Mouse (Mus musculus) midbrain, embryonic 13.5 days (tissue): ENCODE measurements around the gene Ctdspl. TPM values are rescaled to one million over a fixed set of nuclear protein-coding genes. Genes with fewer than 3 reads are reported as not detected.
A peak's percentile ranks its signal among the peaks of the same experiment; 100 is the strongest.

Source experiments
- ATAC-seq: fragments of 200-750 bp; cut with Nextera tagmentation; 2 replicates; pipeline ENCODE4 v1.8.0; 2017; ENCODE audit warnings: mild to moderate bottlenecking, moderate TSS enrichment, moderate library complexity
- H3K27ac ChIP-seq: fragments of 300-500 bp; sonication (generic); 2 replicates; pipeline ENCODE4 v1.5.1; 2015; ENCODE audit warnings: inconsistent platforms, mild to moderate bottlenecking, moderate library complexity
- H3K27me3 ChIP-seq: fragments of 300-500 bp; sonication (generic); 2 replicates; pipeline ENCODE4 v1.6.1; 2015; ENCODE audit warnings: mild to moderate bottlenecking, inconsistent platforms
- H3K36me3 ChIP-seq: fragments of 300-500 bp; sonication (generic); 2 replicates; pipeline ENCODE4 v1.6.1; 2015; ENCODE audit warnings: mild to moderate bottlenecking, inconsistent platforms
- H3K4me1 ChIP-seq: fragments of 300-500 bp; sonication (generic); replicated peaks from 2 replicates; pipeline ENCODE4 v1.6.1; 2015; ENCODE audit warnings: inconsistent platforms
- H3K4me2 ChIP-seq: fragments of 300-500 bp; sonication (generic); replicated peaks from 2 replicates; pipeline ENCODE4 v1.6.1; 2015; ENCODE audit warnings: moderate library complexity, mild to moderate bottlenecking, inconsistent platforms
- H3K4me3 ChIP-seq: fragments of 300-500 bp; sonication (generic); replicated peaks from 2 replicates; pipeline ENCODE4 v1.5.1; 2015; ENCODE audit warnings: mild to moderate bottlenecking, inconsistent platforms
- H3K9ac ChIP-seq: fragments of 300-500 bp; sonication (generic); replicated peaks from 2 replicates; pipeline ENCODE4 v1.6.1; 2015; ENCODE audit warnings: mild to moderate bottlenecking, inconsistent platforms
- H3K9me3 ChIP-seq: fragments of 300-500 bp; sonication (generic); 2 replicates; pipeline ENCODE4 v1.6.1; 2016; ENCODE audit warnings: mild to moderate bottlenecking, inconsistent platforms
- WGBS: fragments of 180-500 bp; shearing (Covaris S2); methylation state at CpG from one replicate; pipeline ENCODE4 v1.1.7; 2015; 5-methylcytosine and 5-hydroxymethylcytosine counted together
- polyA plus RNA-seq: library from polyadenylated mRNA; unstranded; fragments of >200 nt; fragmentation: Nextera tagmentation; extraction: Ambion mirVana; gene quantifications from 2 replicates; pipeline ENCODE4 v1.2.1, GENCODE M21; 2015

Gene Ctdspl
- polyA plus RNA-seq, 1 experiment from 2014 or later: 6.2 TPM

GRCm38 (mm10) chr9:119034676-119035665 lies 108.7 kb downstream of the Ctdspl start:
- no peak for ATAC-seq
- Histone ChIP-seq H3K4me3 (no peak overlapping the region), H3K27ac (peak overlapping the region; percentile 30; the same call in 1 of the 2 replicates), H3K9ac (no peak overlapping the region), H3K36me3 (peaks cover 5% of the 10 kb centered on the region; the same call in 1 of the 2 replicates), H3K4me2 (no peak overlapping the region), H3K4me1 (peaks cover 48% of the 10 kb centered on the region), H3K27me3 (no peaks in the 10 kb centered on the region), H3K9me3 (no peaks in the 10 kb centered on the region)
- WGBS: 51% methylated on average over 29 of the region's 29 CpGs

- H3K36me3 ChIP-seq: peaks cover 9% of the 10 kb centered on the region
- no peak overlapping the region for H3K4me3 ChIP-seq
- no peak overlapping the region for H3K4me2 ChIP-seq
- H3K9me3 ChIP-seq: no peaks in the 10 kb centered on the region
- no peak overlapping the region for H3K27ac ChIP-seq
- ATAC-seq: no peak
- no peak overlapping the region for H3K9ac ChIP-seq
- whole genome bisulfite sequencing: 79% methylated on average over 7 of the region's 7 CpGs
- H3K27me3 ChIP-seq: no peaks in the 10 kb centered on the region
- peaks cover 48% of the 10 kb centered on the region for H3K4me1 ChIP-seq
Measured at GRCm38 (mm10) chr9:119035836-119036235, 109.6 kb downstream of the Ctdspl start.

- ATAC-seq: no peak
- peaks cover 41% of the 10 kb centered on the region for H3K4me1 ChIP-seq
- H3K27ac ChIP-seq: no peak overlapping the region
- H3K27me3 ChIP-seq: no peaks in the 10 kb centered on the region
- no peak overlapping the region for H3K4me3 ChIP-seq
- WGBS: 71% methylated on average over 15 of the region's 15 CpGs
- H3K9ac ChIP-seq: no peak overlapping the region
- no peaks in the 10 kb centered on the region for H3K9me3 ChIP-seq
- H3K4me2 ChIP-seq: no peak overlapping the region
- peaks cover 16% of the 10 kb centered on the region for H3K36me3 ChIP-seq
Measured at GRCm38 (mm10) chr9:119037076-119037730, 111.0 kb downstream of the Ctdspl start.

- no peak overlapping the region for H3K4me3 ChIP-seq
- H3K4me1 ChIP-seq: peaks cover 27% of the 10 kb centered on the region
- peaks cover 16% of the 10 kb centered on the region for H3K36me3 ChIP-seq
- 87% methylated on average over 3 of the region's 3 CpGs for WGBS
- no peak overlapping the region for H3K27ac ChIP-seq
- no peak overlapping the region for H3K9ac ChIP-seq
- no peak overlapping the region for H3K4me2 ChIP-seq
- no peak for ATAC-seq
- H3K9me3 ChIP-seq: no peaks in the 10 kb centered on the region
- no peaks in the 10 kb centered on the region for H3K27me3 ChIP-seq
Measured at GRCm38 (mm10) chr9:119038574-119038973, 112.3 kb downstream of the Ctdspl start.

DNA sequence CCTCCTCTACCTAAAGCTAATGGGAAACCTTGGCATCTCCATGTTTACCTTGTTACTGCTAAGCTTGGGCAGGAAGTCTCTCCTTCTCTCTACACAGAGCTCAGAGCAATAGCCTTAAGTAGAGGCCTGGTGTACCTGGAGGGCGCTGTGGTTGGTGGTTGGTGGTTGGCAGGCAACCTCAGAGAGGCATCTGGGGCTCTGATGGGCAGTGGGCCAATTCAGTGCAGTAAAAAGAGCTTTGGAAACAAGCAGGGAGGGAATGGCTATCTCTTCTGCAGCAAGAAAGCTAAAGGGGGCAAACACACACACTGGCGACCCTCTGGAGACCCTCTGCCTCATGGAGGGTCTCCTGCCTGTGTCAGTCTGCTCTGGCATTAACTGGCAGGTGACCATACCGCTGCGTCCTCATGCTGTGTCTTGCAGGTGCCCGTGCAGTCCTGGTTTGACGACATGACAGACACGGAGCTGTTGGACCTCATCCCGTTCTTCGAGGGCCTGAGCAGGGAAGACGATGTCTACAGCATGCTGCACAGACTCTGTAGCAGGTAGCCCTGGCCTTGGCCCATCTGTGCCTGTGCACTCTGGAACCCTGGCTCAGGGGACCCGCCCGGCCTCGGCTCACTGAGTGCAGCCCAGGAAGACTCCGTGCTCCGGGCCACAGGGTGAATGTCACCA lies 114.0 kb downstream of the Ctdspl start:
- no peak overlapping the region for H3K4me3 ChIP-seq
- no peak overlapping the region for H3K9ac ChIP-seq
- ATAC-seq: no peak
- H3K9me3 ChIP-seq: no peaks in the 10 kb centered on the region
- H3K27me3 ChIP-seq: no peaks in the 10 kb centered on the region
- peaks cover 16% of the 10 kb centered on the region for H3K36me3 ChIP-seq
- H3K4me1 ChIP-seq: peaks cover 12% of the 10 kb centered on the region; the same call in 1 of the 2 replicates
- no peak overlapping the region for H3K4me2 ChIP-seq
- WGBS: 89% methylated on average over 15 of the region's 15 CpGs
- no peak overlapping the region for H3K27ac ChIP-seq

DNA sequence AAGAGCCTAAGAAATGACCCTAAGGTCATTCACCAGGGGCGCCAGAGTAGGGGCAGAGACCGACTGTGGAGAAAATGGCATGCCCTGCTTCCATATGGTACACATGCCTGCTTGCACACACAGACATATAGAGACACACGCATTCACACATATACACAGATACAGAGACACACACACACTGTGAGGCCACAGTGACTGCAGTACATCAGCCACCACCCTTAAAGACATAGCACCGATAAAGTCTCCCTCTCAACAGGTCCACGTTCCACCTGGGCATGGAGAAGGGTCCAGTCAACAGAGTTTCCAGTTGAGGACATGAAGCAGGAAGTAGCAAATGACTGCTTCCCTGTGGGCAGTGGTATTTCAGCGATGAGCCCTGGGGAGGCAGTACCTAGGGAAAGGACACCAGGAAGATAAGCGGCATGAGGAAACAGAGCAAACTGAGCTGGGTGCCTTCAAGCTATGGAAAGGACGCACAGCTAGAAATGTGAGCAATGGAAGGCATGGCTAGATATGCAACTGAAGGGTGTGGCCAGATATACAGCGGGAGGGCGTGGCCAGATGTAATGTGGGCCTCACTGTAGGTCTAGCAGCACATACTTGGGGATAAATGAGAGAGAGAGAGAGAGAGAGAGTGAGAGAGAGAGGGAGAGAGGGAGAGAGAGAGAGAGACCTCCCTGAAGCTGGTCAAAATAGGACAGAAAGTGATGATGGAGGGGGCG lies 122.1 kb downstream of the Ctdspl start:
- H3K4me1 ChIP-seq: peaks cover 13% of the 10 kb centered on the region
- 88% methylated on average over 11 of the region's 11 CpGs for WGBS
- no peak overlapping the region for H3K27ac ChIP-seq
- ATAC-seq: no peak
- no peaks in the 10 kb centered on the region for H3K36me3 ChIP-seq
- peaks cover 14% of the 10 kb centered on the region for H3K27me3 ChIP-seq
- H3K4me2 ChIP-seq: no peak overlapping the region
- H3K9me3 ChIP-seq: no peaks in the 10 kb centered on the region
- no peak overlapping the region for H3K4me3 ChIP-seq
- no peak overlapping the region for H3K9ac ChIP-seq

DNA sequence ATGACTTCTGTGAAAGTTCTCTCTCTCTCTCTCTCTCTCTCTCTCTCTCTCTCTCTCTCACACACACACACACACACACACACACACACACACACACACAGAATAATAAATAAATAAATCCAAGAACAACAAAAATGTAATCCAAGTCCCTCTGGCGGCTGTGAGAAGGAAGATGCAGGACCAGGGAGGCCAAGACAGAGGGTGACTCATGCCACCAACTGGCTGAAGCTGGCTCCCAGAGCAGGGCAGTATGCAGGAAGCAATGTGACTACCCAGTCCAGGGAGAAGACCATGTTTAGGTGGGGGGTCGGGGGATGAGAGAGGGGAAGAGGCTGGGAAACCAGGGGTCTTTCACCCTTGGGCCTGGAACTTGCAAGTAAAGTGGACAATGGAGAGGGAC lies 124.9 kb downstream of the Ctdspl start:
- Histone ChIP-seq H3K36me3 (no peaks in the 10 kb centered on the region), H3K4me1 (peaks cover 14% of the 10 kb centered on the region), H3K4me2 (no peak overlapping the region), H3K4me3 (no peak overlapping the region), H3K27ac (no peak overlapping the region), H3K9ac (no peak overlapping the region), H3K27me3 (peaks cover 18% of the 10 kb centered on the region), H3K9me3 (no peaks in the 10 kb centered on the region)
- WGBS: 80% methylated on average over 2 of the region's 2 CpGs
- ATAC-seq: no peak

GRCm38 (mm10) chr9:119052154-119052944 lies 126.1 kb downstream of the Ctdspl start, which contains the start of gene Vill:
TSS of gene Vill (plus strand) at chr9:119052778.
- Histone ChIP-seq H3K4me3 (peak within 1 kb of the TSS; percentile 7; the same call in 1 of the 2 replicates), H3K9me3 (no peaks in the 10 kb centered on the region), H3K9ac (peak within 1 kb of the TSS; percentile 24; the same call in 1 of the 2 replicates), H3K27ac (no peak within 1 kb of the TSS), H3K36me3 (no peaks in the 10 kb centered on the region), H3K4me2 (peak within 1 kb of the TSS; percentile 43), H3K27me3 (peaks cover 18% of the 10 kb centered on the region), H3K4me1 (peaks cover 14% of the 10 kb centered on the region)
- ATAC-seq: peak; percentile 78
- WGBS: 22% methylated on average over 22 of the region's 22 CpGs

GRCm38 (mm10) chr9:119053964-119054576 lies 127.8 kb downstream of the Ctdspl start:
- Histone ChIP-seq H3K9me3 (no peaks in the 10 kb centered on the region), H3K27me3 (peaks cover 18% of the 10 kb centered on the region), H3K4me1 (peaks cover 14% of the 10 kb centered on the region), H3K4me3 (no peak overlapping the region), H3K27ac (no peak overlapping the region), H3K9ac (no peak overlapping the region), H3K36me3 (no peaks in the 10 kb centered on the region), H3K4me2 (no peak overlapping the region)
- no peak for ATAC-seq
- 86% methylated on average over 9 of the region's 9 CpGs for WGBS

GRCm38 (mm10) chr9:119055336-119055735 lies 129.1 kb downstream of the Ctdspl start:
- H3K36me3 ChIP-seq: no peaks in the 10 kb centered on the region
- WGBS: 88% methylated on average over 4 of the region's 4 CpGs
- H3K9ac ChIP-seq: no peak overlapping the region
- H3K9me3 ChIP-seq: no peaks in the 10 kb centered on the region
- no peak overlapping the region for H3K27ac ChIP-seq
- H3K4me2 ChIP-seq: no peak overlapping the region
- no peak for ATAC-seq
- peaks cover 14% of the 10 kb centered on the region for H3K4me1 ChIP-seq
- H3K4me3 ChIP-seq: no peak overlapping the region
- peaks cover 18% of the 10 kb centered on the region for H3K27me3 ChIP-seq
